Mouse (Mus musculus) bone marrow, adult 2 months (tissue): ENCODE data around the gene Ctnna2. TPM values are rescaled to one million over a fixed set of nuclear protein-coding genes. Genes with fewer than 3 reads are reported as not detected.

Experiments
- H3K27ac ChIP-seq: fragments of 200-500 bp; 2 replicates; pipeline ENCODE4 v1.5.1; 2012; ENCODE audit warnings: low read depth, mild to moderate bottlenecking, control low read depth, inconsistent platforms, low read length; ENCODE audit not compliant: control insufficient read depth, poor library complexity, insufficient read depth
- H3K4me1 ChIP-seq: fragments of 200-500 bp; 2 replicates; pipeline ENCODE4 v1.6.1; 2011; ENCODE audit warnings: low read length; ENCODE audit not compliant: control insufficient read depth, insufficient read depth
- H3K4me3 ChIP-seq: fragments of 200-500 bp; replicated peaks from 2 replicates; pipeline ENCODE3; 2011; ENCODE audit warnings: mild to moderate bottlenecking, low read depth, low read length, control low read depth; ENCODE audit not compliant: control insufficient read depth
- CTCF ChIP-seq: fragments of 200-500 bp; IDR thresholded peaks from 2 replicates; pipeline ENCODE4 v1.5.1; 2011; ENCODE audit warnings: low read length, control low read depth; ENCODE audit not compliant: control insufficient read depth, insufficient read depth
- POLR2A ChIP-seq: fragments of 200-500 bp; IDR thresholded peaks from 2 replicates; pipeline ENCODE4 v1.6.1; 2011; ENCODE audit warnings: low read depth, mild to moderate bottlenecking, control low read depth, low read length, borderline replicate concordance; ENCODE audit not compliant: control insufficient read depth
- WGBS: fragments of 180-500 bp; shearing (Covaris S2); methylation state at CpG from one replicate; pipeline ENCODE4 v1.1.7; 2018; 5-methylcytosine and 5-hydroxymethylcytosine counted together
- polyA plus RNA-seq: library from polyadenylated mRNA; stranded (reverse); fragments of >200 nt; gene quantifications from 2 replicates; pipeline ENCODE4 v1.2.4, GENCODE M21; 2011; ENCODE audit warnings: low replicate concordance; ENCODE audit not compliant: missing spikeins, insufficient read depth, insufficient read length

Ctnna2 gene
- polyA plus RNA-seq, 1 experiment, result not detected

DNA sequence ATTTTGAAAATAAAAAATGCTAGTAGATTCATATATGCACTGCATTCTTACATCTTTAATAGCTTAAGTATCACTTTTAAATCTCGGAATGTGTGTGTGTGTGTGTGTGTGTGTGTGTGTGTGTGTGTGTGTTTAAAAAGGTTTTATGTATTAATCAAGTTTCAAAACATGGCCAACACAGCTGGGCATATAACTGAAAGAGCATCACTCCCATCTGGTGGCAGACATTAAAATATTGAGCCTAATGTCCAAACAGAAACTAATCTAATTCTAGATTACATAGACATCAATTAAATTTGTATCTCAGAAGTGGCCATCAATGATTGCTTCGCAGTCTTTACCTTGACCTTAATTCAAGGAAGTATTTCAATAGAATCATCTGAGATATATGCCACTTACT, 140.4 kb downstream of the Ctnna2 start:
- H3K4me3 ChIP-seq, result no peak overlapping the region
- 66% methylated on average over 2 of the region's 2 CpGs for WGBS
- TF ChIP-seq CTCF (no peak), POLR2A (no peak)
- no peak overlapping the region for H3K27ac ChIP-seq
- H3K4me1 ChIP-seq, result no peaks in the 10 kb centered on the region

GRCm38 (mm10) chr6:77838653-77839052, 140.8 kb downstream of the Ctnna2 start:
- Histone ChIP-seq H3K27ac (no peak overlapping the region), H3K4me1 (no peaks in the 10 kb centered on the region), H3K4me3 (no peak overlapping the region)
- no peak for TF ChIP-seq CTCF

DNA sequence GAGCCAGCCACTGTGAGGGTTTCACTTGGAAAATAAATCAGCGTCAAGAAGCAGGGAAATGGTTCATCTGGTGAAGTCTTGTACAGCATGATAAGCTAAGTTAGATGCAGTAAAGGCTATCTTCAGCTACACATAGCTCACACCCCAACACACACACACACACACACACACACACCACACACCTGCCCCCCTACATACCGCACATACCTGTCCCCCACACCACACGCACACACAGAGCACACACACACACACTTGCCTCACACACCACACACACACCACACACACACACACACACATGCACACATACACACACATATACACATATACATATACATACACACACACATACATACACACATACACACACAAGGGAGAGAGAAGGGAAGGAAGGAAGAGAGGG, 142.0 kb downstream of the Ctnna2 start:
- 83% methylated on average over 3 of the region's 3 CpGs for WGBS
- no peak overlapping the region for H3K4me3 ChIP-seq

DNA sequence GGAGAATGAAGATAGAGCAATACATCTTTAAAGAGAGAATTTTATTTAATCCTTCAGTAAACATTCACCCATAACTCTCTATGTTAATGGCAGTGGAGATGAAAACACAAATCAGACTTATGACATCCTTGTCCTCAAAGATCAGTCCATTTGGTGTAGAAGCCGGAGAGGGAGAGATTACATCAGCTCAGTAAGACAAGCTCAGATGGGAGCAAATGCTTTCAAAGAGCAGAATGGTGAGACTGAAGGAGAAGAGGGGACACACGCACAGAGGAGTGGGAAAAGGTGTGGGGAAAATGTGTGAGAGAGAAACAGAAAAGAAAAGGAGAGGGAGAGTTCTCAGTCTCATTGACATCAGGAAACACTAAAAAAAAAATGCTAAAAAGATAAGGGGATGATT, 144.8 kb downstream of the Ctnna2 start:
- Histone ChIP-seq H3K27ac (no peak overlapping the region), H3K4me1 (no peaks in the 10 kb centered on the region), H3K4me3 (no peak overlapping the region)
- 72% methylated on average over 2 of the region's 2 CpGs for WGBS
- no peak for TF ChIP-seq POLR2A
- TF ChIP-seq CTCF, result no peak

More for the DNA sequence above, 142.0 kb downstream of the Ctnna2 start:
- TF ChIP-seq POLR2A, result no peak
- no peak for TF ChIP-seq CTCF
- H3K27ac ChIP-seq, result no peak overlapping the region
- no peaks in the 10 kb centered on the region for H3K4me1 ChIP-seq

- H3K27ac ChIP-seq, result no peak overlapping the region
- H3K4me1 ChIP-seq, result no peaks in the 10 kb centered on the region
- WGBS, result 73% methylated on average over 1 of the region's 1 CpGs
- TF ChIP-seq CTCF (no peak), POLR2A (no peak)
- no peak overlapping the region for H3K4me3 ChIP-seq
These were observed 152.0 kb downstream of the Ctnna2 start for GRCm38 (mm10) chr6:77827526-77827925.

DNA sequence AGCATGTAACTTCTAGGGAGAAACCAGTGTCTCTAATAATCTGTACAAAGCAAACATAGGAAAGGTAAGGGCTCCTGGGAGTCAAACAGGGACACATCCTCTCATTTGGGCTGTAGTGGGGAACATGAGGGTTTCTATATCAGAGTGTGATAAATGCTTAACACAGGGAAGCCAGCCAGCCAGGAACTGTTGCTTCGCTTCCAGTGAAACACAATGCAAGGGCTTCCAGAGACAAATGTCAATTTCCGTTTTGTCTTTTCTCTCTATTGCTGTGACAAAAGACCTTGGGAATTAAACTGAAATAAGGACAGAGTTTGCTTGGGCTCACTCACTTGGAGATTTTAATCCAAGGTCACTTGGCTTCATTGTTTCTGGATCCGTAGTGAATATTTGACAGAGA, 162.4 kb downstream of the Ctnna2 start:
- TF ChIP-seq POLR2A (no peak), CTCF (no peak)
- 66% methylated on average over 3 of the region's 3 CpGs for WGBS
- Histone ChIP-seq H3K4me1 (no peaks in the 10 kb centered on the region), H3K4me3 (no peak overlapping the region), H3K27ac (no peak overlapping the region)

GRCm38 (mm10) chr6:77811041-77811440, 168.5 kb downstream of the Ctnna2 start:
- Histone ChIP-seq H3K4me3 (no peak overlapping the region), H3K27ac (no peak overlapping the region), H3K4me1 (no peaks in the 10 kb centered on the region)
- TF ChIP-seq POLR2A, result no peak
- WGBS, result 80% methylated on average over 3 of the region's 3 CpGs

DNA sequence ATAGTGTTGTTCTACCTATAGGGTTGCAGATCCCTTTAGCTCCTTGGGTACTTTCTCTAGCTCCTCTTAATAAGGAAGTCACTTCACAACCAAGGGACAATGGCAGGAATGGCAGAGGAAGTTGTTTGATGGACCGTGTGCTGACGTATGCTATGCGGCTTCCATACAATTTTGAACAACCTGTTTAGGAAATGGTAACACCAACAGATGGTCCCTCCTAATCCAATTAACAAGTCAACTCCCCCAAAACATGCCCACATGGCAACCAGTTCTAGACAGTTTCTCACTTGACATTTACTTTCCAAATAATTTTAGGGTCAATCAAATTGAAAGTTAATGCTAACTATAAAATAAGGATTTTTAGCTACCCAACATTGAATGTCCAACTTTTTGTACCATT, 176.9 kb downstream of the Ctnna2 start:
- Histone ChIP-seq H3K4me1 (no peaks in the 10 kb centered on the region), H3K27ac (no peak overlapping the region), H3K4me3 (no peak overlapping the region)
- WGBS, result 81% methylated on average over 3 of the region's 3 CpGs
- no peak for TF ChIP-seq CTCF
- TF ChIP-seq POLR2A, result no peak

DNA sequence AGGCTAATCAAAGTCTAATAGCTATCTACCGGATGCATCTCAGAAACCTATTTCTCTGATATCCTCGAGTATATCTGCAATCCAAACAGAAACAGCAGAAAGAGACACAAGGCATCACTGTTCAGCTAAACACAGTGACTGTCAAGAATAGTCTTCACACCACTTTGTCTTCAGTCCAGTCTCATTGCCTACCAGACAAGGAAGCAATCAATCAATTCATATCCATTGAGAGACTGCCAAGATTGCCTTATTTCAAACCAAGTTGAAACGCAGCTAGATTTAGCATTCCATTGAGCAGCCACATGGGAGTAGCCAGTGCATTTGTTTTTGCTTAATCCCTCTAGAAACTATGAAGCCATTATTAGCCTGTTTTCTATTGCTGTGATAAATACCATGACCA, 196.2 kb downstream of the Ctnna2 start:
- TF ChIP-seq CTCF (no peak), POLR2A (no peak)
- Histone ChIP-seq H3K27ac (no peak overlapping the region), H3K4me1 (no peaks in the 10 kb centered on the region), H3K4me3 (no peak overlapping the region)
- WGBS, result 68% methylated on average over 3 of the region's 3 CpGs

- no peak overlapping the region for H3K4me3 ChIP-seq
- TF ChIP-seq CTCF (no peak), POLR2A (no peak)
- H3K4me1 ChIP-seq, result no peaks in the 10 kb centered on the region
- no peak overlapping the region for H3K27ac ChIP-seq
- WGBS, result 86% methylated on average over 10 of the region's 10 CpGs
These were observed 211.0 kb downstream of the Ctnna2 start for GRCm38 (mm10) chr6:77768357-77769103.
